Mouse (Mus musculus): ENCODE results near the gene Efnb3. TPM values are rescaled to one million over a fixed set of nuclear protein-coding genes. Genes with fewer than 3 reads are reported as not detected.
"Not testable (repeated sequence)": the region's sequence is repeated elsewhere in the genome, so short reads cannot be mapped to it uniquely, and the experiment has no call there.

Efnb3 gene
- total RNA-seq, 2 experiments from 2014 or later, result 97.6 to 115 TPM

DNA sequence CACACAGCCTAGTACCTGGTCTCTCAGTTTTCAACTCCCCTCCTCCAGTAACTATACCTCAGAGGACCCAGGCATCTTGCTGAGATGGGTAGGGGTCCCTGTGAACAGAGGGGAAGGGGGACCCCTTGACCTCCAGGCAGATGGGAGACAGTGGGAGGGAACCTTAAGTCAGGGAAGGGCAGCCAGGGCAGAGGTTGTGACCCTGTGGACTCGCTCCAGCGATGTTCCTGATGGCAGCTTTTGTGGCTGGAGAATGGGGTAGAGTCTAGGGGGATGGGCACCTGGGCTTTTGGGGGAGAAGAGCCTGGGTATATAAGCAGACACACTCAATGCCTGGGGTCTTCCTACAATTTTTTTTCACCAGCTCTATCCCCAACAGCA, 6.7 kb downstream of the Efnb3 start:
- no peak for DNase-seq
- intact Hi-C loops (cut with DNase I), result no loop called here

DNA sequence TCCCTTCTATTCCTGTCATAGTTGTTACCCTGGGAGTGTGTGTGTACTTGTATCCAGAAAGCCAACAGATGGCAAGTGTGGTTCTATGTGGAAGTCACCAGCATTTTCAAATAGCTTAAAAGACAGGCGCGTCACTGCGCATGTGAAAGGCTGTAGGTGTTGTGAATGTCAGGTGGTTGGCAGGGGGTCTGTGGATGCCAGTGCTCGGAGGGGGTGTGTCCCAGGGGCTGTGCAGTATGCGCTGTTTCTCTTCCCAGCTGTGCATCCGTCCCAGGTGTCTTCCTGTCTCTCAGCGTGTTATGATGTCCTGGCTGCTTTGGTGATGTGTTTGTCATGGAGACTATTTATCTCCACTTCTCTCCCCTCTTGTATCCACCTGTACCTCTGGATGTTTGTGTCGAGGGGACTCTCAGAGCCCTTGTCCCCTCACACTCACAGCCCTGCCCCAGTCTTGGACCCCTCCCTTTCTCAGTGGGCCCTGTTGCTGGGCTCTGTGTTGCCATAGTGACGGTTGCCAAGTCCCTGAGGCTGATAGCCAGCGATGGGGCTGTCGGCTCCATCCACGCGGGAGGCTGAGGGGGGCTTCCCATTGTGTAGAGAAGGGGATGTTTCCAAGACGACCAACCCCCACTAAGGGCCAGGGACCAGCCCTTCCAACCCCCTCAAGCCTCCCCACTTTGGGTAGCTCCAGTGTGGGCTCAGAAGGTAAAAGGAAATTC, 7.2 kb downstream of the Efnb3 start:
- no peak for DNase-seq
- intact Hi-C loops (cut with DNase I), result no loop called here

DNA sequence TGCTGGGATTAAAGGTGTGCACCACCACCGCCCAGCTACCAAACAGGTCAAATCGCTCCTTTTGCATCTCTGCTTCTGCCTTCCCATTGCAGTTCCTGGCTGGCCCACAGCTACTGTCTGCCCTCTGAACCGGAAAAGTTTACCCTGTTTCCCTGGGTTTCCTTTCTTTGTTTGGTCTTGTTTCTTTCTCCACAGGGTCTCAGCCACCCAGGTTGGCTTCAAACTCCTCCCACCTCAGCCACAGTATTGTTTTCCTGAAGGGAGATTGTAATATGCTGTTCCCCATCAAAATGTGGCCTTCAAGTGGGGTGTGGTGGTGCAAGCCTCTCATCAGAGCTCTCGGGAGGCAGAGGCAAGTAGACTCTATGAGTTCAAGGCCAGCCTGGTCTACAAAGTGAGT, 8.7 kb downstream of the Efnb3 start:
- DNase-seq, result no peak
- intact Hi-C loops (cut with DNase I), result no loop called here

DNA sequence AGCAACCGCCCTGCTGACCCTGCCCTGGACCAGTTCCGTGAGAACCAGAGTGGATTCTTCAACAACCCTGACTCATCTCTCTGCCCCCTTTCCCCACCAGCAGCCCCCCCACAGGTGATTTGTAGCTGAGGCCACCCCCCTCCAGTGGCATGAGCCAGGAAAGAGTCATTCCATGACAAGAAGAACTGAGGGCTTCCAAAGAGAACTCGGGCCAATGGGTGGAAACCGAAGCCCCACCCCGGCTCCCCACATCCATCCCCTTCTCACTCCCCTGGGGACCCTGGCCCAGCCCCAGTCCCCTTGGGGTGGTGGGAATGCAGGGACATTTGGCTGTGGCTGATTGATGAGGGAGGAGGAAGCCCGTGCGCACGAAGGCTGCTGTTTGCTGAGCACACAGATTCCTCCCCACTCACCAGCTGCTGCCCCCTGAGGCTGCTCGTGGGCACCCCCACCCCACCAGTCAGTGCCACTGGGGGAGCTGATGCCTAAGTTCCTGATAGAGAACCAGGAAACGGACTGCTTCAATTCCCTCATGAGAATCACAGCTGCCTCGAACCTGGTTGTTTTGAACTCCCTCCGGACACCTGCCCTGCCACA, 10.8 kb downstream of the Efnb3 start, which contains the start of gene Dnah2:
Gene Dnah2 (minus strand): TSS at position 51 of the 597 bp plus-strand sequence.
- intact Hi-C loops (cut with DNase I), result no loop called here
- DNase-seq, result no peak

DNA sequence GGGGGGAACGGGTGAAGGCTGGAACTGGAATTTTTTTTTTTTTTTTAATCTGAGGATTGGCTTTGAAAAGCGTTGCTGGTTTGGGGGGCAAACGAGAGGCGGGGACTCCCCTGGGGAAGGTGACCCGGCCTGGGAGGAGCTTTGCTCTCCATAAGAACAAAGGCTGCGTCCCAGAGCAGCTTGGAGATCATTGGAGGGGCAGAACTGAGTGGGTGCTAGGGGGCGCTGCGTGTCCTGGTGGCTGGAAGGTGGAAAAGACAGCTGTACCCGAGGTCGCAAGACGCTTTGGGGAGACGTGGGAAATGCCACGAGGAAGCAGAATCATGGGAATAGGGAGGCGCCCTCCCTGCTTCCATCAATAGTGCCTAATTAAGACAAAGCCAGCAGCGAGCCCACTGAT, 12.9 kb downstream of the Efnb3 start:
- DNase-seq, result peak; percentile 37 to 64
- intact Hi-C loops (cut with DNase I), result loop anchor here (2.0 kb wide), 2 partner anchors 32 to 68 kb away; no protein-coding TSS in a partner anchor

DNA sequence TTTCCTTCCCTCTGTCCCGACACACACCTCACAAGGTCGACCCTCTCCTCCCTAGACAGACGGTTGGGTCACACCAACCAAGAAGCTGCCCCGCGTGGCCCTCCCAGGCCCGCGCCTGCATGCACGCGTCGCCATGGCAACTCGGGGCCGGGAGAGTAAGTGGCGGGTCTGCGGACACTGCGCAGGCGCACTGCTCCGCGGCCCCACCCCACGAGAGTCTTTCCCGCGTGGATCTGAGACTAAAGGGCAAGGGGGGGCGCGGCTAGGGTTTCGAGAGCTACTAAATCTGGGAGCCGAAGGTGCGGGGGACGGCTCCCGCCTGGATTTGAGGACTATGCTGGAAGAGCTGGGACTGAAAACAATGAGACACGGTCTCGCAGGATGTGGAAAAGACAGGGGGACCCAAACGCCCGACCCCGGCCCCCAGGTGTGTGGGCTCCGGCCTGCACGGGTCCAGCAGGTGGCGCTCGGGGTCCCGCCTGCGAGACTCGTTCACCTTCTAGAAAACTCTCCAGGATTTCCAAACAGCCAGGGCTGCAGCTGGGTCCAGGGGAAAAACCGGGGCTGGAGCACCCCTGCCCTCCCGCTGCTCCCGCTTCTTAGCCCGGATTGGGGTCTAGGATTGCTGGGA, 13.5 kb downstream of the Efnb3 start:
- intact Hi-C loops (cut with DNase I), result loop anchor here (2.0 kb wide), 2 partner anchors 32 to 68 kb away; no protein-coding TSS in a partner anchor
- DNase-seq, result peak; percentile 84 to 86

DNA sequence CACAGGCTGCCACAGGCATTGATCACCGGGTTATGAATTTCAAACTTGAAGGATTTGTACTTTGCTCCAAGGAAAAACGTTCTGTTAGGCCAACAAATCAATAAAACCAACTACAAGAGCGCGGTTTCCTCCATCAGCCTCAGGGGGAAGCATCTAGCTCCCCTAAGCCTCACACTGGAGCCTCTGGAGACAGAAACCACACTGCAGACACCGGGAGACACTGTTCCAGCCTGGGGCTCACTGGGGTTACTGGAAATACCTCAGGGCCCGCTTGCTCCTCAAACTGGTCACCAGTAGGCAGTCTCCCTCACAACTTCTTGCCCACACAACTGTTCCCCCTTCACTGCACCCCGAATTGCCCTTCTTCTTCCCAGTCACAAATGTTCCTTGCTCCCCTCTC, 14.0 kb downstream of the Efnb3 start:
- no peak for DNase-seq
- intact Hi-C loops (cut with DNase I), result loop anchor here (2.0 kb wide), 2 partner anchors 33 to 69 kb away; no protein-coding TSS in a partner anchor

DNA sequence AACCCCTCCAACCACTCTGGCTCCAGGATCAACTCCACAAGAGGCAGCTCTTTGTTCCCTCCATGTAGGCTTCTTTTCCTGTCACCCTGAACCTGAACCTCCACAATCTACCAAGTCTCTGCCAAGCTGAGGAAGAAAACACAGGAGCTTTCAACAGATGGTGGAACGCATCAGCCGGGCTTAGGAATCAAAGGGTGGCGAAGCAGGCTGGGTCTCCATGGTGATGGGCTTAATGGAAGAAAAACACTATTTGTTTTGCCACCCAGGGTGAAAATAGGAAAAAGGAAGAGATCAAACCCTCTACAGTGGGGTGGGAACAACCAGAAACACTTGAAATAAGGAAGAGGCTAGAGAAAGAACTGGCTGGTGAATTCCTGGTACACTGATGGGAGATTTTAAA, 16.4 kb downstream of the Efnb3 start:
- no peak for DNase-seq
- intact Hi-C loops (cut with DNase I), result no loop called here

DNA sequence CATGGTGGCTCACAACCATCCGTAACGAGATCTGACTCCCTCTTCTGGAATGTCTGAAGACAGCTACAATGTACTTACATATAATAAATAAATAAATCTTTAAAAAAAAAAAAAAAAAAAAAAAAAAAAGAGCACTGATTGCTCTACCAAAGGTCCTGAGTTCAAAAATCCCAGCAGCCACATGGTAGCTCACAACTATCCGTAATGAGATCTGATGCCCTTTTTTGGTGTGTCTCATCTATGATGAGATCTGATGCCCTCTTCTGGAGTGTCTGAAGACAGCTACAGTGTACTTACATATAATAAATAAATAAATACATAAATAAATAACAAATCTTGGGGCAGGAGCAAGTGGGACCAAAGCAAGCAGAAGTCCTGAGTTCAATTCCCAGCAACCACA, 18.3 kb downstream of the Efnb3 start:
- intact Hi-C loops (cut with DNase I); DNase-seq: not testable (repeated sequence)

DNA sequence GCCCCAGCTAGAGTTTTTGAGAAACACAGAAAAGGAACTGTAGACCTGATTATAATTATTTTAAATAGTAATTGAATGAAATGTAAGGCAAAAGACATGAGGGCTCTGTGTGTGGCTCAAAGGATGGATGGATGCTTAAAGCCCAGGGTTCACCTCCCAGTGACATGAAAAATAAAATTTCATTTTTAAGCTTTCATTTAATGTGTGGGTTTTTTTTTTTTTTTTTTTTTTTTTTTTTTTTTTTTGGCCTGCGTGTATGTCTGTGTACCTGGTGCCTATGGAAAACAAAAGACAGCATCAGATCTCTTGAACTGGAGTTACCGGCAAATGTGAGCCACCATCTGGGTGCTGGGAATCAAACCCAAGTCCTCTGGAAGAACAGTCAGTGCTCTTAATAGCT, 19.3 kb downstream of the Efnb3 start:
- no peak for DNase-seq
- intact Hi-C loops (cut with DNase I), result no loop called here

DNA sequence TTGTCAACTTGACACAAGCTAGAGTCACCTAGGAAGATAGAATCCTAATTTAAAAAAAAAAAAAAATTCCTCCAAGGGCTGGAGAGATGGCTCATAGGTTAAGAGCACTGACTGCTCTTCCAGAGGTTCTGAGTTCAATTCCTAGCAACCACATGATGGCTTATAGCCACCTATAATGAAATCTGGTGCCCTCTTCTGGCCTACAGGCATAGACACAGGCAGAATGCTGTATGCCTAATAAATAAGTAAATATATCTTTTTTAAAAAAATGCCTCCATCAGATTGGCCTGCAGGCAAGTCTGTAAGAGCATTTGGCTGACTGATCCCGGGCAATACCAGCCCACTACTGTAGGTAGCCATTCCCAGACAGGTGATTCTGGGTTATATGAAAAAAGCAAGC, 25.0 kb downstream of the Efnb3 start:
- intact Hi-C loops (cut with DNase I), result no loop called here
- DNase-seq, result no peak

DNA sequence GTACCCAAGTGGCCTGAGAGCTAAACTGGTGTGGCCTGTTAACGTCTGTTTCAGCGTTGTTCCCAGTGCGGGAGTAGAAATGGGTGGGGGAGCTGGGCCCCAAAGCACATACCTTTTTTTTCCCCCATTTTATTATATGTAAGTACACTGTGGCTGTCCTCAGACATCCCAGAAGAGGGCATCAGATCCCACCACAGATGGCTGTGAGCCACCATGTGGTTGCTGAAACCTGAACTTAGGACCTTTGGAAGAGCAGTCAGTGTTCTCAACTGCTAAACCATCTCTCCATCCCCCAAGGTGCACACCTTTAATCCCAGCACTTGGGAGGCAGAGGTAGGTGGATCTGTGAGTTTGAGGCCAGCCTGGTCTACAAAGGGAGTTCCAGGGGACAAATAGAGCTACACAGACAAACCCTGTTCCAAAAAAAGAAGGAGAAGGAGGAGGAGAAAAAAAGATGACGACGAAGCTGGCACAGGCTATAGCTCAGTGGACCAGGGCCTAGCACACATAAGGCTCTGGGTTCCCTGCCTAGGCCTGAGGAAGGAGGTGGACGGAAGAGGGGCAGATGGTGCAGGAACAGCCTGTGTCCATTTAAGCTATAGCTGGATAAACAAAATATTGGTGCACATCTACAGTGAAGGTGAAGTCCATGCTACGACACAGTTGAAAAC, 27.4 kb downstream of the Efnb3 start:
- intact Hi-C loops (cut with DNase I), result no loop called here
- no peak for DNase-seq

DNA sequence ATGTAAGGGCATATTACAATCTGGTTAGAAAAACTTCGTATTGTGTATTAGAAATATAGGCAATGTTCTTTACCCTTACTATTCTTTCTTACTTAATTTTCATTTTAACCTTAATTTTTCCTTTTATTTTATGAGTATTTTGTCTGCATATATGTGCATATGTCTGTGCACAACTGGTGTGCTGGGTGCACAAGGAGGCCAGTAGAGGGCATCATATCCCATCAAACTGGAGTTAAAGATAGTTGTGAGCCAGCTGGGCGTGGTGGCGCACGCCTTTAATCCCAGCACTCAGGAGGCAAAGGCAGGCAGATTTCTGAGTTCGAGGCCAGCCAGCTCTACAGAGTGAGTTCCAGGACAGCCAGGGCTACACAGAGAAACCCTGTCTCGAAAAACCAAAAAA, 29.2 kb downstream of the Efnb3 start:
- intact Hi-C loops (cut with DNase I); DNase-seq: not testable (repeated sequence)

DNA sequence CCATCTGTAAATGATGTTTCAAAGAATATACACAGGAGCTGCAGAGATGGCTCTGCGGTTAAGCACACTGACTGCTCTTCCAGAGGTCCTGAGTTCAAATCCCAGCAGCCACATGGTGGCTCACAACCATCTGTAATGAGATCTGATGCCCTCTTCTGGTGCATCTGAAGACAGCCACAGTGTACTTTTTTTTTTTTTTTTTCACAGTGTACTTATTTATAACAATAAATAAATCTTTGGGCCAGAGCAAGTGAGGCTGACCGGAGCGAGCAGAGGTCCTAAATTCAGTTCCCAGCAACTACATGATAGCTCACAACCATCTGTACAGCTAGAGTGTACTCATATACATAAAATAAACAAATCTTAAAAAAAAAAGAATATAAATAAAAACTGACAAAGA, 29.7 kb downstream of the Efnb3 start:
- not testable (repeated sequence) for DNase-seq

DNA sequence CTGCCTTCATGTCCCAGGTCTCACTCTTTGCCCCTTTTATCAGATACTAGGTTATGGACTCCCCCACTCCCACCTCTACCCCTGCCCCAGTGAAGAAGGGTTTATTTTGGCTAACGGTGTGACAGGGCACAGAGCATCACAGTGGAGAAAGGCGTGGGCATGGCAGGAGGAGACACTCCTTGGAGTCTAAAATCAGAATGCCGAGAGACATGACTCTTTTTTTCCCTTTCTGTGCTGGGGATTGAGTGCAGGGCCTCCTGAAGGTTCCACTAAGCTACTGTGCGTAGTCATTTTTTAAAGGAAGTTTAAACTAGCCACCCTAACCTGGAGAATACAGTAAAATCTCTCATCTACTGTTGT, 32.0 kb downstream of the Efnb3 start:
- no peak for DNase-seq
- intact Hi-C loops (cut with DNase I), result no loop called here

More for the DNA sequence above, 29.7 kb downstream of the Efnb3 start:
- intact Hi-C loops (cut with DNase I), result not testable (repeated sequence)

DNA sequence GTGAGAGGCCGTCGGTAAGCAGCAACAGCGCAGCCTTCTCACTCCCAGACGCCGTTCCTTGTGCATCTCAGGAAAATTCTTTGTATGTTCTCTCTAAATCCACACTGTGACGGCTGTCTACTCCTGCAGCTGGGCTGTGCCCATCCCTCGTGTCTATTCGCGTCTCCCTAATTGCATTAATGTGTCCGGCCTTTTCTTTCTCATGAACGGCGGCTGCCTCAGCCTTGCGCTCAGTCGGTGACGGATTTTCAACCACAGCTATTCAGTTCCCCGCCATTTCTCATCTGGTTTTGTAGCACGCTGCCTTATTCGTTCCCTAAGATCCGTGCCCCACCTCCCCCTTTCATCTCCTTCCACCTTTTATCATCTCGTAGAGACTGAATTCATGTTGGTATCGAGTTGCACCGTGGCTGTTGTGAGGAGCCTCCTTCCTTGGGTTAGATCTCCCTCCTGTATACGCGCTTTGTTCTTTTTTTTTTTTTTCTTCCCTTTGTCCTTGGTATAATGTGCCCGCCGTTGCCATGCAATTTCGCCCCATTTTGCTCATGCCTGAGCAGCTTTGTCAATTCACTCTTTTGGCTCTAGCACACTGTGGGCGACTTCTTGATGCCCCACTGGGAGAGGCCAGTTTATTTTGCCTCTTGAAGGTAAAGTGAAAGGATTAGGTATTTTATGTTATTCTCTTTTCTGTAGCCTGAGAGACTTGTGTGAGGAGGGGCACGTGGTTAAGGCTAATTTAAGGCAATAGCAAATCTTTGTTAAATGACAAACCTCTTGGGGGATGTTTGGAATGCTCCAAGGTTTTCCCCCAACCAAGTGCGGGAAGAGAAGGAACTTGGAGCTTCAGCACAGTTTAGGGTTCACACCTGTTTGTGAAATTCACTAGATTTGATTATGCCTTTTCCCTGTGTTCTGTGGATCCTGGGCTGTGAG, 32.6 kb downstream of the Efnb3 start:
- intact Hi-C loops (cut with DNase I), result no loop called here
- DNase-seq, result no peak

DNA sequence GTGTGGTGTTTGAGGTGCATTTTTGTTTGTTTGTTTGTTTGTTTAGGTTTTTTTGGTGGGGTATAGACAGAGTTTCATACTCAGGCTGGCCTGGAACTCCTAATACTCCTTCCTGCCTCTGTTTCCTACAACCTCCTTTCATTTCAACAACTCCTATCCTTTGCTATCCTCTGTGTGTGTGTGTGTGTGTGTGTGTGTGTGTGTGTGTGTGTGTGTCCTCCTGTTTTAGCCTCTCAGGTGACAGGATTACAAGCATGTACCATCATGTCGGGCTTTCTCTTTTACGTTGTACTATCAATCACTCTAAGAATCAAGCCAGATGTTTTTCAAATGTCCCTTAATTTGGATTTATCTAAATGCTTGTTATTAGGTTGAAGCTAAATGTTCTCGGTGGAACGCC, 33.4 kb downstream of the Efnb3 start:
- intact Hi-C loops (cut with DNase I), result no loop called here

DNA sequence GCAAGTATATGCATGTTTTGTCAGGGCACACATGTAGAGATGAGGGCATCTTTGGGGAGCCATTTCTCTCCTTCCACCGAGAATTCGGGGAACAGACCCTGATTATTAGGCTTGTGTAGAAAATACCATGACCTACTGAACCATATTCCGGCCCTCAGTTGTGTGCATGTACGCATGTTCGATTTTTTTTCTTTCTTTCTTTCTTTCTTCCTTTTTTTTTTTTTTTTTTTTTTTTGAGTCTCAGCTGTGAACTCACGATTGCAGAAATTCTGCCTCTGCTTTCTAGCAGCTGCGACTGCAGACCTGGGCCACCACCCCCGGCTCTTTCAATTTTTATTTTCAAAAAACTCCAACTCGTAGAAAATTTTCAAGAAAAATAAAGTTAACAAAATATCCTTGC, 34.3 kb downstream of the Efnb3 start:
- DNase-seq, result no peak
- intact Hi-C loops (cut with DNase I), result no loop called here

More for the DNA sequence above, 33.4 kb downstream of the Efnb3 start:
- DNase-seq, result no peak

DNA sequence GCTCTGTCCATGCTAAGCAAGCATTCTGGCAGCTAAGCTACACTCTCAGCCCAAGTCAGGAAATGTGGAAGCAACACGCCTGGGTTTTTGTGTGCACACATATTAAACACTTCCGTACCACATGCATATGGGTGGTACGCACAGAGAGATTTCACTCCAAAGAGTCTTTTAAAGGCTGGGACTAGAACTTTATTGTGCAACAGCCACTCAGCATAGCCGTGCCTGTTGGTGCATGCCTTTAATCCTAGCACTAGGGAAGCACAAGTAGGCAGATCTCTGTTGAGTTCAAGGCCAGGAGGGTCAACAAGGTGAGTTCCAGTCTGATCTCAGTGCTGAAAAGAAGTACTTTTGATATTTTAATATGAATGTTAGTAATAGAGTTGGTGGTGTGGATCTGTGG, 36.4 kb downstream of the Efnb3 start:
- intact Hi-C loops (cut with DNase I), result no loop called here

DNA sequence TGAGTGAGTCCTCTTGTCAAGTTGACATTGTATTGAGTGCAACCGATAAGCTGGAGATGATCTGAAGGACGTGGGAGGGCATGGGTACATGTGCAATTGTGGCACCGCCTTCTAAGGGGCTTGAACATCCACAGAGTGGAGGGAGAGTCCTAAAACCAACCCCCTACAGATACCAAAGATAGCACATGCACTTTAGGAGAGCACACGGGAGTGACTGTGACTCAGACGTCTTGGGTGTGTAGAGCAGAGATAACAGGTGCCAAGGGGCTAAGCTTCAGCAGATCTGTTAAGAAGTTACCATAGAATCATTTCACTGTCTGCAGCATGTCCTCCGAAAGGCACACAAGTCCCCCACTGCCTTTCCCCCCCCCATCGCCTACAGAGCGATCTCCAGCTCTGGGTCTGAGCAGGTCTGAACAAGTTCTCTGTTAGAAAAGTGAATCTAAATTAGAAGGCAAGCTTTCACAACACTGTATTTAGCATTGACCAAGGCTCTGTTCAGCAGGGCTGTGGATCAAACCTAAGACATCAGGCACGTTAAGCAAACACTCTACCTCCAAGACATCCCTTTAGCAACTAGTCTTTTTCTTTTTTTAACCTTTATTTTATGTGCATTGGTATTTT, 38.4 kb downstream of the Efnb3 start:
- no peak for DNase-seq
- intact Hi-C loops (cut with DNase I), result no loop called here

More for the DNA sequence above, 36.4 kb downstream of the Efnb3 start:
- no peak for DNase-seq

All from heart, postnatal 10 days (tissue).